Mouse (Mus musculus) monocyte, adult 2 months (primary cell): ENCODE data around the gene Josd2.
A peak's percentile ranks its signal among the peaks of the same experiment; 100 is the strongest.

Experiments used
- DNase-seq, 2 experiments: peaks; one replicate each; pipeline ENCODE4 v3.0.0; 2022; ENCODE audit warnings: low spot score in 2 of 2, low read depth in 1 of 2

The Josd2 gene

DNA sequence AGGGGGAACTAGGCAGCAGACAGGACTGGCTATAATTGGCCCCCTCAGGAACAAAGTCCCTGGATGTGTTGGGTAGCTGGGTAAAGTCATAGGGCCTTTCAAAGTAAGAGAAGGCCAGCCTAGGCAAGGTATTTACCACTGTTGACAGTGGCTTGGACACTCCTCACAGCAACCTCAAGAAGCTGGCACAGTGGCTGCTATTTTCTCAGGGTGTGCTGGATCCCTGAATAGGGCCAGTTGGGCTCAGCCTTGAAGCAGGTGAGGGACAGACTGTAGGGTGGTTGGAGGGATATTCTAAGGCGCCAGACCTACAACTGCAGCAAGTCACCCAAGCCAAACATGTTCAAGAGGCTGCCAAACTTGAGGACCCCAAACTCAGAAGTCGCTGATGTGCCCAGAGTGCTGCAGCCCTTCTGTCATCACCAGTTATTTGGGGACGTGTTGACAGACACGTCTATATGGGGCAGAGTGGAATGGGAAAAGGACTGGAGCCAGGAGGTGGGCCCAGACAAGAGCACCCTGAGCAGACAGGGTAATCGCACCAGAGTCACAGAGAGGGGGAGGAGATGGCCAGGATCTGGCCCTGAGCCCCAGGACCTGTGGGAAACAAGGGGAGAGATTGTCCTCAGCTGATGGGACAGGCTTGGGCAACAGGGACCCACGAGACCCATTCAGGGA is 4.2 kb downstream of the Josd2 start:
- DNase-seq: no peak

DNA sequence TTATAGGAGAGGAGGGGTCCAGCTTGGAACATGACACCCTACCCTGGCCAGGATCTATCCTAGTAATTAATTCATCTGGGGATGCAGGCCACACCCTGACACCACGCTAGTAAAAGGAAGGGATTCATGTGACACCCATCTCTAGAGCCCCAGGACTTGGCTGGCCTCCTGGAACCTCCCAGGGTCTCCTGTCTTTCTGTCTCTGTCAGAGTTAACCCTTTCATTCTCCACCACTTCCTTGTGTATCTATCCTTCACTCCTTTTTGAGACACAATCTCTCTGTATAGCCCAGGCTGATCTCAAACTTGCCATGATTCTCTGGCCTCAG is 4.7 kb downstream of the Josd2 start:
- DNase-seq: no peak

DNA sequence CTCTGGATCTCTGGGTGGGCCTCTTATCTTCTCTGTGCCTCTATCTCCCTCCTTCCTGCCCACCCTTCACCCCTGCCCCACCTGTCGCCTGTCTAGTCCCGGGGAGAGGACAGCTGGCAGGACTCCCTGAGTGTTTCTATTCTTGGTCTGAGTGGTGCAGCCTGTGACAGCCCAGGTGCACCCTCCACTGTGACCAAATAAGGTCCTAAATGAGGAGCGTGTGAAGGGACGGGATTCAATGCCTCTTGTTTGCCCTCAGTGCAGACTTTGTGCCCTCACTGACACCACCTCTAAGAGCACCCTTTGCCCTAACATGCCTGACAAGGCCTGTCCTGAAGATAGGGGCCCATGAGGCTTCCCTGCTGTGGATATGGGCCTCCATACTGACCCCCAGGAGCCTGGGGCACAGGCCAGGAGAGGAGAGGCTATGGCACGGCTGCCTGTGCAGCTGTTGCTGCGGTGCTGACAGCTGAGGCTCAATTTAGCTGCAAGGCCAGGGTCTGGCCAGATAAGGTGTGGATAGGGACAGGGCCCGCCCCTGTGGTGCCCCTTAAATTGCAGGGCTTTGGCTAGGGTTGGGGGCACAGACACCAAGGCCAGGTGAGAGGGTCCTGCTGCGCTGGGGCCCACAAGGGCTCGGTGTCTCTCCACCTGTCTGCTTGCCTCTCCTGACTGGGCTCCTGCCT is 5.3 kb downstream of the Josd2 start:
- DNase-seq: no peak

DNA sequence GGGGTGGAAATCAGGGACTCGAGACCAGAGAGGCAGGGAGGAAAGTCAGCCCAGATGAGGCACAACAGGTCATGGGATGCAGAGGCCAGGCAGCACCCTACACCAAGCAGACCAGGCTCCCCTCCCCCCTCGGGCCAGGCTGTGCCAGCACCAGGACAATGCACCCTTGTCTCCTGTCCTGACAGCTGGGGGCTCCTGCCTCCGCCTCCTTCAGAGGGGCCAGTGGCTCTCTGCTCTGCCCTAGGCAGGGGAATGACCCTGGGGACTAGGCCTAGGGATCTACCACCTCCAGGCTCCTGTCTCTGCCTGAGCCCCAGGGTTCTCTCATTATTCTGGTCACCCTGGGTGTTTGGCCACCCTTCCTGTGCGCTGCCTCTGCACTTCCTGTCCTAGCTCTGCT is 6.6 kb downstream of the Josd2 start:
- no peak for DNase-seq

DNA sequence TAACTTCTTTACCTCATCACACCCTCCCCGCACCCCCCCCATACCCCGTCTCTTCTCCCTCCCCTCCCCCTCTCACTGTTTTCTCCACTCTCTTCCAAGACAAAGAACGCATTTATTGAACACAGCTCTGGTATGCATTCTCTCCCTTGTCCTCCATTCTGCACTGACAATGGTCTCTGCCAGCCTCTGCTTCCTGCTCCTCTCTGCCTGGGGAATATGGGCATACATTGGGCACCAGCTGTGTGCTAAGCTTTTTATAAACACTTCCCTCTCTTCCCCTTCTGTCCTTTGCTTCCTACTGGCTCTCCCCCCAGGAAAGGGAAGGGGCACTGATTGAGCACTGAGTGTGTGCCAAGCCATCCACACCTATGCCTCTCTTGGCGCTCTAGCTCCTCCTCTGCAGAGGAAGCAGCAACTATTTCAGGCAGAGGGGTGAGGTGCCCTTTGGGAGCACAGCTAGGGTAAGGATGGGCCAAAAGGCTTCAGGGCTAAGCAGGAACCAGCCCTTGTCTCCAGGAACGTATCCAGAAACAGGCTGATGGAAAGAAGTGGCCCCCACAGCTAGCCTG is 7.3 kb downstream of the Josd2 start:
- DNase-seq: no peak

DNA sequence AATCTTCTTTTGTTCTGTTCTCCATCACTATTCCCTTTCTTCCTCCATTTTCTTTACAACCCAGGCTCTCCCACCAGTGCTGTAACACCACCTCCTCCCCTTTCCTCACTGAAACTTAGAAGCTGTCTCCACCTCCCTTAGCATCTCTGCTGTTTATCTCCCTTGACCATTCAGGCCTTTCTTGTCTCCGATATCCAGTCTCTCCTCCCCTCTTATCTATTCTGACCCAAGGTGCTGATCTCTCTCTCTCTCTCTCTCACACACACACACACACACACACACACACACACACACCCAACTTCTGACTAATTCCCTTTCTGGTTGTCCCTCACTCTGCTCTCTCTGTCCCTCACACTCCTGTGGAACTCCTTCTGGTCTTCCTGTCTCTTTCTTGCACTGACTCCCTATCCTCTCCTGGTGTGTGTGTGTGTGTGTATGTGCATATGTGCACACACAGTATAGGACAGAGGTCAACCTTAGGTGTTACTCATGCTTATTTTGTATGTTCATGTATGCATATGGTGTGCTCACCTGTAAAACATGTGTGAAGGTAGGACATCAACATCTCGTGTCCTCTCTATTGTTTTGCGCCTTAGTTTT is 15.2 kb downstream of the Josd2 start:
- no peak for DNase-seq

DNA sequence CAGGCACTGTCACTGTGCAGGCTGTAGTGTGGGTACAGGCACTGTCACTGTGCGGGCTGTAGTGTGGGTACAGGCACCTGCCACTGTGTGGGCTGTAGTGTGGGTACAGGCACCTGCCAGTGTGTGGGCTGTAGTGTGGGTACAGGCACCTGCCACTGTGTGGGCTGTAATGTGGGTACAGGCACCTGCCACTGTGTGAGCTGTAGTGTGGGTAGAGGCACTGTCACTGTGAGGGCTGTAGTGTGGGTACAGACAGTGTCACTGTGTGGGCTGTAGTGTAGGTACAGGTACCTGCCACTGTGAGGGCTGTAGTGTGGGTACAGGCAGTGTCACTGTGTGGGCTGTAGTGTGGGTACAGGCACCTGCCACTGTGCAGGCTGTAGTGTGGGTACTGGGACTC is 16.3 kb downstream of the Josd2 start:
- DNase-seq: no peak

DNA sequence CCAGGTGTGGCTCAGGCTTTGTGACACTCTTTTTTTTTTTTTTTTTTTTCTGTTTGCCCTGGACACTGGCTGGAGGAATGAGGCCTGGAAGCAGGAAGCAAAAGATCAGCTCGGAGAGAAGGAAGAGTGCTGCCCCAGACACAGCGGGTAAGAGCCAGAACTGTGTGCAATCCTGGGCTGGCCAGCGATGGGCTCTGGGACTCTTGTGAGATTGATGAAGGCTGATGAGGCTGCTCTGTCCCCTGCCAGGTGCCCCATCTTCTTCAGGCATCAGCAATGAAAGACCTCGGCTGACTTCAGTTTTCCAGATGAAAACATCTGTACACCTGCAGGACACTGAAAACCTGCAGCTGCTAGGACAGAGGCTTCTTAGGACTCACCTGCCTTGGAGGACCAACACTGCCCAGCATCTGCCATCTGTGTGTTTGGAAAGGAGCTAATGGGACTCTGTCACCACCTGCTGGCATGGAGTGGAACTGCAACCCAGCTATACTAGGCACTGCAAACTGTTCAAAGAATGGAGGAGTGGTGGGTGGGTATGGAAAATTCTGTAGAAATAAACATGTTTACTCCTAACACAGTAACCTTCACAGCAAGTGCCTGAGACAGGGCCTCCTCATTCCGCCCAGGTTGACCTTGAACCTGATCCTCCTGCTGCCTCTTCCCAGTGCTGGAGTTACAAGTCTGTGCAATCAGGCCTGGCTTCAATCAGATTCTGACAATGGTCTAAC is 17.2 kb downstream of the Josd2 start:
- peak in 1 of 2 experiments; percentile 48 for DNase-seq

DNA sequence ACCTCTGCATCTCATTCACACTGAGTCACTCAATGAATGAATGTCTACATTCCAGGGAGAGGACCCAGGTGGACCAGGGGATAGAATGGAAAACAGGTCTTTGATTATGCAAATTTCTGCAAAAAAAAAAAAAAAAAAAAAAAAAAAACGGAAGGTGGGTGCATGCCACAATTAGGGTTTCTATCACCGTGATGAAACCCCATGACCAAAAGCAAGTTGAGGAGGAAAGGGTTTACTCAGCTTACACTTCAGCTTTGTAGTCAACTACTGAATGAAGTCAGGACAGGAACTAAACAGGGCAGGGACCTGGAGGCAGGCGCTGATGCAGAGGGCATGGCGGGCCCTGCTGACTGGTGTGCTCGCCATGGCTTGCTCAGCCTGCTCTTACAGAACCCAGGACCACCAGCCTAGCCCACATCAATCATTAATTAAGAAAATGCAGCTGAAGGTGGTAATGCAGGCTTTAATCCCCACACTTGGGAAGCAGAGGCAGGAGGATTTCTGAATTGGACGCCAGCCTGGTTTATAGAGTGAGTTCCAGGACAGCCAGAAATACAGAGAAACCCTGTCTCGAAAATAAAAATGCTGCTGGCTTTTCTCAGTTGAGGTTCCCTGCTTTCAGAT is 17.9 kb downstream of the Josd2 start:
- DNase-seq: no peak

DNA sequence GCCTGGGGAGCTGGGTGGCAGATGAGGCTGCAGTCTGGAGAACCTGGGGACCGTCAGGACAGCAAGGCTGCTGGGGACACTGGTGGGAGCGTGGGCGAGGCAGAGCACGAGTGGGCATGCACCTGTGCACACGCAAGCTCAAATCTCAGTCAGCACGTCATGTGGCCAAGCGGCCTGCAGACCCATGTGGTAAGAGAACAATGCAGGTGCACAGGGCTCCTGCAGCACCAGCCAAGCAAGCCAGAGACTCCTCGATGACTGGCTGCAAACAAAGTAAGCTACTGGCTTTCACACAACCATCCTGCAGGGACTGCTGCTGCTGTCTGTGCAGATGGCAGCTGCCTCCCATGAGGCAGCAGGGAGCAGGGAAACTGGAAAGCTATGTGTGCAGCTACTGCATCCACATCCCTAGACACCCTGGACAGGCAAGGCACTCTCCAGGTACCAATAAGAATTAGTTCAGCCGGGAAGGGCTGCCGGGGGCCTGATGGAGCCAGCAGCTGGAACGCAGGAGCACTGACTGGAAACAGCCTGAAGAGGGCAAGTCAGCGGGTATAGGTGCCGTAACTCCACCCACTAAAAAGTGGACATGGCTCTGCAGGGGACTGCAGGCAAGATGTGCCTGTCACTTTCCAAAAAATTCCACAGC is 19.3 kb downstream of the Josd2 start:
- no peak for DNase-seq

DNA sequence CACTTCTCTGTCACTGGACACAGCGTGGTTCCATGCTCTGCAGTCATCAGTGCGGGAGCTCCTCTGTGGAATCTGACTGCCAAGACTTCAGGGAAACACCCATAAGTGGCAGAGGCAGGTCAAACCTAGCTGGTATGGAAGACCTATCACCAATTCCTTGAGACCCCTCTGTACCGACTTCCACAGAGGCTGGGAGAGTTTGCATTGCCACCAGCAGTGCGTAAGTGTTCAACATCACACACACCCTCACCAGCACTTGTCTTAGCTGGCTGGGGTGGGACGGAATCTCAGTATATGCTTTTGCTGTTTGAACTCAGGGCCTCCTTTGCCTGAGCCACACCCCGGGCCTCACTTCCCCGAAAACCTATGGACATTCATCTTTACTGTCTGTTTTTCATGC is 20.2 kb downstream of the Josd2 start:
- no peak for DNase-seq

DNA sequence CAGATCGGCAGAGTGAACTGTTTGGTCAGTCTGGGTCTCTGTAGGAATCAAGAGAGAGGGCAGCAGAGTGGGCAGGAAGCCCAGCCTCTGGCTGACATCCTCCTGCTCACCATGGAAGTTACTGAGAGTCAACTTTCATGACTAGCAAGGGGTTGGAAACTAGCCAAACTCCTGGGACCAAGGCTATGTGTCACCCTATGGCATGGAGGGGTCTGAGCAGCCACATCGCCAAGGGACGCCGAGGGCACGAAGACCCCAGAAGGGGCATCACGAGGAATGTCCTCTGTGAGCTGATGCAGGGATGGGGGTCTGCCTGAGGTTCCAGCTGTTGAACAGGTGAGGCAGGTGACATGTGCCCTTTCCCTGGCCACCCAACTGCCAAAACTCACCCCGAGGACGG is 20.8 kb downstream of the Josd2 start:
- DNase-seq: no peak

DNA sequence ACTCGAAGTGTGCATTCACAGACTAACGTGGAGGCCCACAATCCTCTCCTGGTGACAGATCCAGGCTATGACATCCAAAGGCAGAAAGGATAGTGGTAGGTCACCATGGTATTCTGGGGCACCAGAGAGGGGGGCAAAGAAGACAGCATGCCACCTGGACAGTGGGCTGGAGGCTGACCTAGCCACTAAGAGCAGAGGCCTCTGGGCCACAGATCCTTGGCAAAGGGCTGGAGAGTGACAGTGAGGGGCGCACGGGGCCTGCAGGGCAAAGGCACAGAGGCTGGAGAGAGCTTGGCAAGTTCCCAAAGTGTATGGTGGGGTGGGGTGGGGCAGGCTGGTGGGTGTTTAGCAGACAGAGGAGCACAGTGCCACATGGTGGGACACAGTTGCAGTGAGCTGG is 22.5 kb downstream of the Josd2 start:
- DNase-seq: no peak

DNA sequence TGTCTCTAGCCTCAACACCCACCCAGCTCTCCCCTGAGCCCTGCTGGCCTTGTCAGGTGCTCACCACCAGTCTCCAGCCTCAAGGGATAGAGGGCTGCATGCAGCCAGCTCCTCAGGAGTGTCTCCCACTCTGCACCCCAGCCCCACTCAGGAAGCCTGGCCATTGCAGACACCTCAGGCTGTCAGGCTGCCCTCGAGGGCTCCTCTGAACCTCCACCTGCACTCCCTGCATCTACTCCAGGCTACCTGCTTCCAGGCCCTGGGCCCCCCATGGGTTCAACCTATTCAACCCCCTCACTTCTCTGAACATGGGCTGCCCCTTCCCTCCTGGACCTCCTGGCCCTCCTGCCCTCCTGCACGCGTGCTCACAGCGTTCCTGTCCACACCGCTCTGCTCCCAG is 23.6 kb downstream of the Josd2 start:
- no peak for DNase-seq

DNA sequence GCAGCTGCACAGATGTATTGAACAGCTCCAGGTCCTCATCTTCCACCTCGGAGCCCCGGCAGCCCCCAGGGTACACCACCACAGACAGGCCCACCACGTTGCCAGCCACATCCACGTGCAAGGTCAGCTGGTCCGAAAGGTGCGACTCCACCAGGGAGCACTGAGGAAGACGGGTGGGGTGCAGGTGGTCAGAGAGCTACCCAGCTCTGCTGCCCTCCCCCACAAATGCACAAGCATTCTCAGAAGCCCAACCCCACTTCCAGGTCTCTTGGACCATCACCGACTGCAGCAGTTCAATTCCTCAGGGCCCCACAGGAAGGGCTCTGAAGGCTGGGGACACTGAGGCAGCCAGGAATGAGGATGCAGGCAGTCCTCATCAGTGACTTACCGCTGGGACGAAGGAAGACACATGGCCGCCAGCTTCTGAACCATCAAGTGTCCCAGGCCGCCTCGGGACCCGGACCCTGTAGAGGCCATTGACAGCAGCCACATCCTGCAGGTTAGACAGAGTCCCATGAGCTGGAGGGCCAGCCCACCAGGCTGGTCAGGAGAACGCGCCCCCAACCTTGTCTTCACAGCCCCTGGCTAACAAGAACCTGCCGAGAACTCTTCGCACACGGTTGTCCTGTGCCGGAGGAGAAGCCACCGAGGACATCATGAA is 24.5 kb downstream of the Josd2 start:
- no peak for DNase-seq

DNA sequence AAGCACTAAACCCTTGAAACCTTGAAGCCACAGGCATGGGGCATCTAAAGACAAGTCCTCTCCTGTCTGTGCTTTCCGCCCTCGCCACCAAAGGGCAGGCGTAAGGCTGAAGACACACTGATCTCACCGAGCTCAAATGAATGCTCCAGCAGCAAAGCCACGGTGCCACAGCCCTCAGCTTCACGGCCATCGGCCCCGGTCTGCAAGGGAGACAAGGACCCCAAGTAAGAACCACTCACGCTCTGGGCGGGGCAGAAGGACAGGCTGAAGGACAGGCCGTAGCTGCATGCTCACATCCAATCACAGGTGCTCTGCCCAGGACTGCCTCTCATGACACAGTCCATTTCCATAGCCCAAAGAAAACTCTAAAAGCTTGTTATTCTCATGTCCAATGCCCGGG is 26.9 kb downstream of the Josd2 start:
- no peak for DNase-seq

DNA sequence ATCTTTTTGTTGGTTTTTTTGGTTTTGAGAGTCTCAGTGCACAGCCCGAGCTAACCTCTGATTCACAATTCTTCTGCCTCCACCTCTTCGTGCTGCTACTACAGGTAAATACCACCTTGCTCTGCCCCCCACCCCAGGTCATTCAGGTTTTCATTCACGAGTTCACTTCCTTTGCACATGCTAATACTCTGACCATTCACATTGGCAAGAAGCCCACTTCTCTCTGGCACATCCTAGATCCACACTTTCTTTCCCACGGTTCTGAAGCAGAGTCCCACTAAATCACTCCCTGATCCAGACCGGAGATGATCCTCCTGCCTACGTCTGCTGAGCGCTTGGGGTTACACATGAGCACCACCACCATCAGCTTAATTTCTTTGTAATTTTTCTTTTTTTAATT is 27.3 kb downstream of the Josd2 start:
- no peak for DNase-seq

DNA sequence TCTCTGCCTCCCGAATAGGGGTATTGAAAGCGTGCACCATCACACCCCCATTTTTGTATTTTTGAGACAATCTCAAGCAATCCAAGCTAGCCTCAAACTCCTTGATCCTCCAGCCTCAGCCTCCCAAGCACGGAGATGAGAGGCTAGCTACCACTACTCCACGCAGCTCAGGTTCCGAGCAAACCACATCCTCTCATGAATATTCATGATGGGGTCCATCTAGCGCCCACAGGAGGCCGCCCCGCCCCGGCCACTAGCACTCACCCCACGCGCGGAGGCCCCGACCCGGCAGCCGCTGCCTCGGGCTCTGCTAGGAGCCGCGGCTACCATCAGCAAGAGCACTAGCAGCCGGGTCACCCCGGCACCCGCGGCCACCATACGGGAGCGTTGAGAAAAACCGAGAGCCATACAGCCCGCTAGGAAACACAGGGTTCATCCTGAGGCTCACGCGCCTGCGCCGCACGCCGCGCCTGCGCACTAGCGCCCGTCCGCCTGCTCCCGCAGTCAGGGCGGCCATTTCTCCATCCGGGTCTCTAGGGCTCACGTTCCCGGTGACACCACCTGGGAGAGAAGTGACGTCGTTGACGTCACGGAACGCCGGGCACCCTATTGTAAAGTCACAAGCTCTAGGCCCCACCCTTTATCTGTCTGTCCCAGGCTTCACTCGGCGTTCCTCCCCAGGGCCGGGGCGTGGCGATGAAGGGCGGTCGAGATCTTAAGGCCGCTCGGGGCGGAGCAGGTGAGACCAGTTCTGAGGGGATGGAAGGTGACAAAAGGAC is 28.4 kb downstream of the Josd2 start, which contains the start of the genes Emc10 and Fam71e1:
Emc10 (minus strand) TSS at position 538 of the 779 bp plus-strand sequence.
Fam71e1 (plus strand) TSS at position 590 of the 779 bp plus-strand sequence.
- peak; percentile 90 to 95 for DNase-seq

DNA sequence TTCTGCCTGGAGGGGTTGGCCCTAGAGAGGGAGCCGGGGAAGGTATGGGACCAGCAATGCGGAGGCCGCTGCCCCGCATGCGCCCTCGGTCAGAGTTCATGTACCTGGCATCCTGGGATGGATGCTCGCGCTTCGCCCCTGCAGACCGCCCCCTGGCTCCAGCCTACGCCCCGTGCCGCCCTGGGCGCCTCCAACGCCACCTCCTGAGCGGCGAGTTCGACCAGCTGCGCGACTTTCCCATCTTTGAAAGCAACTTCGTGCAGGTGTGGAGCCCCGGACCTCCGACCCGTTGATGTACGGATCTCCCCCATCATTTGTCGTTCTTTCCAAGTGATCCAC is 29.0 kb downstream of the Josd2 start:
- no peak for DNase-seq
